Mouse (Mus musculus) cerebellum, adult 2 months (tissue): ENCODE results near the gene Apobec2.

Source experiments
- CTCF ChIP-seq: fragments of 200-500 bp; IDR thresholded peaks from 2 replicates; pipeline ENCODE4 v1.5.1; 2011; ENCODE audit warnings: low read depth, mild to moderate bottlenecking, control low read depth, low read length, moderate library complexity, borderline replicate concordance; ENCODE audit not compliant: insufficient read depth
- POLR2A ChIP-seq: fragments of 200-500 bp; IDR thresholded peaks from 2 replicates; pipeline ENCODE4 v1.6.1; 2011; ENCODE audit warnings: low read length, control low read depth, borderline replicate concordance; ENCODE audit not compliant: insufficient read depth

- TF ChIP-seq POLR2A (no peak), CTCF (no peak)
Observed at GRCm38 (mm10) chr17:48455955-48456354, 23.2 kb upstream of the Apobec2 start.
